Mouse (Mus musculus) B cell, adult 2 months (primary cell): ENCODE data around the gene Mars2.

ENCODE experiments used
- DNase-seq, 2 experiments: peaks; one replicate each; pipeline ENCODE4 v3.0.0; 2022

Mars2 gene

GRCm38 (mm10) chr1:55236890-55237642, at the start of gene Mars2:
Gene Mars2, plus strand, starts transcription at chr1:55237177.
- peak; percentile 95 to 96 for DNase-seq

- no peak for DNase-seq
These were observed 45.0 kb upstream of the Mars2 start for GRCm38 (mm10) chr1:55192015-55192414.

- peak; percentile 77 for DNase-seq
These were observed 44.2 kb upstream of the Mars2 start for GRCm38 (mm10) chr1:55192824-55193223.

- DNase-seq, result no peak
These were observed 43.7 kb upstream of the Mars2 start for GRCm38 (mm10) chr1:55193316-55193715.

- DNase-seq, result no peak
These were observed 42.7 kb upstream of the Mars2 start for GRCm38 (mm10) chr1:55194064-55194915.

GRCm38 (mm10) chr1:55195021-55195420, 42.0 kb upstream of the Mars2 start:
- DNase-seq, result no peak

GRCm38 (mm10) chr1:55196327-55197003, 40.5 kb upstream of the Mars2 start:
- no peak for DNase-seq

- no peak for DNase-seq
These were observed 38.3 kb upstream of the Mars2 start for GRCm38 (mm10) chr1:55198719-55199118.

GRCm38 (mm10) chr1:55201850-55202752, 34.9 kb upstream of the Mars2 start:
- no peak for DNase-seq

- DNase-seq, result no peak
These were observed 31.1 kb upstream of the Mars2 start for GRCm38 (mm10) chr1:55205808-55206327.

GRCm38 (mm10) chr1:55207561-55207960, 29.4 kb upstream of the Mars2 start:
- no peak for DNase-seq

- DNase-seq, result no peak
These were observed 28.4 kb upstream of the Mars2 start for GRCm38 (mm10) chr1:55208500-55209140.

GRCm38 (mm10) chr1:55210202-55210965, 26.6 kb upstream of the Mars2 start:
- peak; percentile 72 to 77 for DNase-seq

GRCm38 (mm10) chr1:55211081-55211480, 25.9 kb upstream of the Mars2 start:
- no peak for DNase-seq

- peak; percentile 36 to 37 for DNase-seq
These were observed 24.2 kb upstream of the Mars2 start for GRCm38 (mm10) chr1:55212771-55213170.

- no peak for DNase-seq
These were observed 23.5 kb upstream of the Mars2 start for GRCm38 (mm10) chr1:55213475-55213874.

- no peak for DNase-seq
These were observed 23.0 kb upstream of the Mars2 start for GRCm38 (mm10) chr1:55213936-55214335.

GRCm38 (mm10) chr1:55215185-55215813, 21.7 kb upstream of the Mars2 start:
- peak; percentile 83 to 85 for DNase-seq

GRCm38 (mm10) chr1:55217191-55217590, 19.8 kb upstream of the Mars2 start:
- no peak for DNase-seq

- no peak for DNase-seq
These were observed 15.6 kb upstream of the Mars2 start for GRCm38 (mm10) chr1:55221352-55221751.
